Mouse (Mus musculus) bone marrow macrophage, adult 2 months (primary cell): ENCODE data around the gene 2210011C24Rik. TPM values are rescaled to one million over a fixed set of nuclear protein-coding genes. Genes with fewer than 3 reads are reported as not detected.
A peak's percentile ranks its signal among the peaks of the same experiment; 100 is the strongest.
"Not testable (repeated sequence)": the region's sequence is repeated elsewhere in the genome, so short reads cannot be mapped to it uniquely, and the experiment has no call there.

Experiments
- H3K27ac ChIP-seq: 2 replicates; pipeline ENCODE4 v1.5.1; 2012; ENCODE audit warnings: low read depth, low read length; ENCODE audit not compliant: insufficient read depth
- H3K4me1 ChIP-seq: 2 replicates; pipeline ENCODE4 v1.6.1; 2012; ENCODE audit warnings: low read length; ENCODE audit not compliant: control insufficient read depth, insufficient read depth
- H3K4me3 ChIP-seq: 2 replicates; pipeline ENCODE4 v1.5.1; 2012; ENCODE audit warnings: mild to moderate bottlenecking, low read length, moderate library complexity; ENCODE audit not compliant: insufficient read depth
- CTCF ChIP-seq: IDR thresholded peaks from 2 replicates; pipeline ENCODE4 v1.5.1; 2012; ENCODE audit warnings: low read depth, mild to moderate bottlenecking, low read length, moderate library complexity
- POLR2A ChIP-seq: IDR thresholded peaks from 2 replicates; pipeline ENCODE4 v1.6.1; 2012; ENCODE audit warnings: mild to moderate bottlenecking, low read depth, low read length, borderline replicate concordance
- polyA plus RNA-seq: library from polyadenylated mRNA; stranded (reverse); fragments of >200 nt; gene quantifications from 2 replicates; pipeline ENCODE4 v1.2.4, GENCODE M21; 2012; ENCODE audit not compliant: missing spikeins, insufficient read depth, insufficient read length

2210011C24Rik gene
- polyA plus RNA-seq, 1 experiment, result 2.4 TPM

- Histone ChIP-seq H3K4me3 (no peak overlapping the region), H3K27ac (no peak overlapping the region), H3K4me1 (peaks cover 4% of the 10 kb centered on the region; the same call in 1 of the 2 replicates)
- TF ChIP-seq POLR2A (no peak), CTCF (no peak)
Observed at GRCm38 (mm10) chr8:84021569-84021968, 9.6 kb upstream of the 2210011C24Rik start.

GRCm38 (mm10) chr8:84021096-84021495 lies 9.1 kb upstream of the 2210011C24Rik start, which contains the start of gene Palm3:
TSS of gene Palm3 (plus strand) at chr8:84021471.
- Histone ChIP-seq H3K4me3 (no peak within 1 kb of the TSS), H3K27ac (no peak within 1 kb of the TSS), H3K4me1 (peaks cover 4% of the 10 kb centered on the region; the same call in 1 of the 2 replicates)
- TF ChIP-seq POLR2A (no peak), CTCF (no peak)

GRCm38 (mm10) chr8:84019738-84020137 lies 7.8 kb upstream of the 2210011C24Rik start:
- Histone ChIP-seq H3K4me3 (no peak overlapping the region), H3K27ac (no peak overlapping the region), H3K4me1 (peaks cover 4% of the 10 kb centered on the region; the same call in 1 of the 2 replicates)
- no peak for TF ChIP-seq CTCF
- TF ChIP-seq POLR2A, result no peak

- Histone ChIP-seq H3K27ac (no peak overlapping the region), H3K4me3 (no peak overlapping the region), H3K4me1 (peaks cover 7% of the 10 kb centered on the region)
- no peak for TF ChIP-seq CTCF
- TF ChIP-seq POLR2A, result no peak
Observed at GRCm38 (mm10) chr8:84015833-84016232, 3.9 kb upstream of the 2210011C24Rik start.

GRCm38 (mm10) chr8:84012499-84013165 lies 661 bp upstream of the 2210011C24Rik start:
- H3K4me1 ChIP-seq, result peaks cover 7% of the 10 kb centered on the region
- H3K27ac ChIP-seq, result no peak overlapping the region
- H3K4me3 ChIP-seq, result peak overlapping the region; percentile 55; the same call in 1 of the 2 replicates
- no peak for TF ChIP-seq CTCF
- TF ChIP-seq POLR2A, result no peak

- Histone ChIP-seq H3K27ac (no peak overlapping the region), H3K4me1 (peaks cover 9% of the 10 kb centered on the region), H3K4me3 (peak overlapping the region; percentile 55)
- TF ChIP-seq POLR2A (no peak), CTCF (no peak)
Observed at GRCm38 (mm10) chr8:84010625-84011611, 1.1 kb downstream of the 2210011C24Rik start.

GRCm38 (mm10) chr8:84009876-84010275 lies 2.1 kb downstream of the 2210011C24Rik start:
- Histone ChIP-seq H3K4me3 (no peak overlapping the region), H3K4me1 (peaks cover 16% of the 10 kb centered on the region), H3K27ac (no peak overlapping the region)
- no peak for TF ChIP-seq POLR2A
- peak; percentile 85 for TF ChIP-seq CTCF

GRCm38 (mm10) chr8:84008362-84008761 lies 3.6 kb downstream of the 2210011C24Rik start:
- H3K4me3 ChIP-seq, result no peak overlapping the region
- TF ChIP-seq POLR2A (no peak), CTCF (no peak)
- no peak overlapping the region for H3K27ac ChIP-seq
- H3K4me1 ChIP-seq, result peaks cover 21% of the 10 kb centered on the region

- H3K27ac ChIP-seq, result peak overlapping the region; percentile 95
- H3K4me1 ChIP-seq, result peaks cover 17% of the 10 kb centered on the region
- H3K4me3 ChIP-seq, result not testable (repeated sequence)
Observed at GRCm38 (mm10) chr8:84005502-84005901, 6.5 kb downstream of the 2210011C24Rik start.

- TF ChIP-seq CTCF (no peak), POLR2A (0 out of 2 replicates have a peak, but pooled peaks have one; percentile 50)
Observed at GRCm38 (mm10) chr8:84004533-84005201, 7.3 kb downstream of the 2210011C24Rik start.

More at GRCm38 (mm10) chr8:84004533-84005201, 7.3 kb downstream of the 2210011C24Rik start:
- Histone ChIP-seq H3K27ac (peak overlapping the region; percentile 95), H3K4me1 (peaks cover 17% of the 10 kb centered on the region), H3K4me3 (peak overlapping the region; percentile 69)
